Mouse (Mus musculus) lung, embryonic 14.5 days (tissue): ENCODE results near the gene Lsm14b. TPM values are rescaled to one million over a fixed set of nuclear protein-coding genes. Genes with fewer than 3 reads are reported as not detected.

Source experiments
- ATAC-seq: fragments of 200-750 bp; cut with Nextera tagmentation; 2 replicates; pipeline ENCODE4 v1.8.0; 2017; ENCODE audit warnings: mild to moderate bottlenecking, moderate TSS enrichment, moderate library complexity; ENCODE audit not compliant: insufficient read depth
- DNase-seq: peaks from one replicate; pipeline ENCODE4 v3.0.0-alpha.2; 2015
- H3K27ac ChIP-seq: fragments of 300-500 bp; sonication (generic); 2 replicates; pipeline ENCODE4 v1.5.1; 2014; ENCODE audit warnings: low read depth, mild to moderate bottlenecking, moderate library complexity
- H3K27me3 ChIP-seq: fragments of 300-500 bp; sonication (generic); 2 replicates; pipeline ENCODE4 v1.6.1; 2014; ENCODE audit warnings: low read length, control low read depth; ENCODE audit not compliant: insufficient read depth
- H3K36me3 ChIP-seq: fragments of 300-500 bp; sonication (generic); 2 replicates; pipeline ENCODE4 v1.6.1; 2014; ENCODE audit warnings: control low read depth; ENCODE audit not compliant: insufficient read depth
- H3K4me1 ChIP-seq: fragments of 300-500 bp; sonication (generic); 2 replicates; pipeline ENCODE4 v1.6.1; 2014; ENCODE audit warnings: antibody characterized with exemption, control low read depth; ENCODE audit not compliant: insufficient read depth
- H3K4me2 ChIP-seq: fragments of 300-500 bp; sonication (generic); 2 replicates; pipeline ENCODE4 v1.6.1; 2014; ENCODE audit warnings: mild to moderate bottlenecking
- H3K4me3 ChIP-seq: fragments of 300-500 bp; sonication (generic); 2 replicates; pipeline ENCODE4 v1.5.1; 2014; ENCODE audit warnings: low read depth, low read length
- H3K9ac ChIP-seq: fragments of 300-500 bp; sonication (generic); 2 replicates; pipeline ENCODE4 v1.6.1; 2014
- H3K9me3 ChIP-seq: fragments of 300-500 bp; sonication (generic); 2 replicates; pipeline ENCODE4 v1.6.1; 2016; ENCODE audit warnings: low read depth, low read length, control low read depth
- CTCF ChIP-seq: IDR thresholded peaks from 2 replicates; pipeline ENCODE4 v1.5.1; 2016; ENCODE audit warnings: antibody characterized with exemption, low read depth
- WGBS: fragments of 180-500 bp; shearing (Covaris S2); extraction: QIAGEN DNeasy Blood & Tissue Kit; methylation state at CpG from one replicate; pipeline ENCODE4 v1.1.7; 2014; 5-methylcytosine and 5-hydroxymethylcytosine counted together
- polyA plus RNA-seq: library from polyadenylated mRNA; unstranded; fragments of >200 nt; fragmentation: Nextera tagmentation; extraction: Ambion mirVana; gene quantifications from 2 replicates; pipeline ENCODE4 v1.2.1, GENCODE M21; 2014

Gene Lsm14b
- polyA plus RNA-seq, 1 experiment from 2014 or later, result 6.8 TPM

DNA sequence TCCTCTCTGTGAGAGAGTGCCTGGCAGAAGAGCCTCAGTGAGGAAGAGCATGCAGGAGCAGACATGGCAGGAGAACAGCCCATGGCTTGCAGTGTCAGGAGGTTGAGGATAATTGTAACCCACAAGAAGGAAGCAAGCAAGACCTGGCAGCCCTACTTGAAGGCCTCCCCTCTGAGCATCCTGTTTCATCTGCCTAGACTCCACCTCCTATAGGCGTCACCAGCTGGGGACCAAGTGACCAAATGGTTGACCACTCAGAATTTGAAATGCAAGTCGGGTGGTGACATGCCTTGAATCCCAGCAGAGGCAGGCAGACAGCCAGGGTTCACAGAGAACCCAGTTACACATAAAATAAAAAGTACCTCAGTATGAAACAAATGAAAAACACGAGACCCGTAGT lies 44.2 kb upstream of the Lsm14b start:
- DNase-seq, result peak; percentile 32
- ATAC-seq, result no peak
- H3K4me2 ChIP-seq, result no peak overlapping the region
- peaks cover 4% of the 10 kb centered on the region; the same call in 1 of the 2 replicates for H3K4me1 ChIP-seq
- no peak overlapping the region for H3K4me3 ChIP-seq
- H3K9ac ChIP-seq, result no peak overlapping the region
- H3K27ac ChIP-seq, result no peak overlapping the region
- H3K27me3 ChIP-seq, result no peaks in the 10 kb centered on the region
- TF ChIP-seq CTCF, result no peak
- WGBS, result 36% methylated on average over 4 of the region's 4 CpGs
- no peaks in the 10 kb centered on the region for H3K36me3 ChIP-seq
- no peaks in the 10 kb centered on the region for H3K9me3 ChIP-seq

DNA sequence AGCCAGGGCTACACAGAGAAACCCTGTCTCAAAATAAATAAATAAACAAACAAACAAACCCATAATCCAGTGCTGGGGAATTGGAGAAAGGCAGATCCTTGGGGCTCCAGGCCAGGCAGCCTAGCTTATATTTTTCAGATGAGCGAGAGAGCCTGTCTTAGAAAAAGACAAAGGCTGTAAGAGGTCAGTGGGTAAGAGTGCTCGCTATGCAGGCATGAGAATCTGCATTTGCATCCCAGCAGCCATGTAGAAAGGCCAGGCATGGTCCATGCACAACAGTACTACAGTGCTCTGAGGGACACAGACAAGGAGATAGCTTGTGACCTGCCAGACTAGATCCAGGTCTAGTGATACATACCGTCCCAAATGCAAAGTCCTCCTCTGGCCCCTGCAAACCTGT lies 42.1 kb upstream of the Lsm14b start:
- WGBS, result 86% methylated on average over 3 of the region's 3 CpGs

DNA sequence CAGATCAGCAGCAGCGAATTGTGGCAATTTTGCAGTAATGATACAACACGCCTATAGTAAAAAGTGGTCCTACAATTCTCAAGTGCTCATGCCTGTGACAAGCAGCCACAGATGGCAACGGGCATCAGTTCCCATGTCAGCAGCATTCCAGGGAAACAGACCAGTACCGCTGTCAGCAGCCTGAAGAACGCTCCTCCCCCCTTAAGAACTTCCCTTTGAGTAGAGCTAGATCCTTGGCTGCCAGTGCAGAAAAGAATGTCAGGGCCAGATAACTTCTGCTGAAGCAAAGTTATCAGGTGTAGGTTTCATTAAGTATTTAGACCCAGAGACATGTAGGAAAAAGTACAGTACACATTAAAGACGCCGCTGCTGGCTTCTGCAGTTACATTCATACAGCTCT lies 40.0 kb upstream of the Lsm14b start:
- WGBS, result 35% methylated on average over 7 of the region's 7 CpGs
- H3K27me3 ChIP-seq, result no peaks in the 10 kb centered on the region
- no peak overlapping the region for H3K27ac ChIP-seq
- H3K9ac ChIP-seq, result no peak overlapping the region
- ATAC-seq (no peak), DNase-seq (peak; percentile 28)
- no peaks in the 10 kb centered on the region for H3K4me1 ChIP-seq
- H3K9me3 ChIP-seq, result no peaks in the 10 kb centered on the region
- no peak for TF ChIP-seq CTCF
- no peaks in the 10 kb centered on the region for H3K36me3 ChIP-seq
- H3K4me2 ChIP-seq, result no peak overlapping the region
- no peak overlapping the region for H3K4me3 ChIP-seq

More for the DNA sequence above, 42.1 kb upstream of the Lsm14b start:
- no peaks in the 10 kb centered on the region for H3K9me3 ChIP-seq
- TF ChIP-seq CTCF, result no peak
- H3K27me3 ChIP-seq, result no peaks in the 10 kb centered on the region
- peaks cover 1% of the 10 kb centered on the region; the same call in 1 of the 2 replicates for H3K4me1 ChIP-seq
- H3K4me2 ChIP-seq, result no peak overlapping the region
- H3K36me3 ChIP-seq, result no peaks in the 10 kb centered on the region
- ATAC-seq, result no peak
- no peak overlapping the region for H3K27ac ChIP-seq
- no peak overlapping the region for H3K4me3 ChIP-seq
- no peak for DNase-seq
- H3K9ac ChIP-seq, result no peak overlapping the region

DNA sequence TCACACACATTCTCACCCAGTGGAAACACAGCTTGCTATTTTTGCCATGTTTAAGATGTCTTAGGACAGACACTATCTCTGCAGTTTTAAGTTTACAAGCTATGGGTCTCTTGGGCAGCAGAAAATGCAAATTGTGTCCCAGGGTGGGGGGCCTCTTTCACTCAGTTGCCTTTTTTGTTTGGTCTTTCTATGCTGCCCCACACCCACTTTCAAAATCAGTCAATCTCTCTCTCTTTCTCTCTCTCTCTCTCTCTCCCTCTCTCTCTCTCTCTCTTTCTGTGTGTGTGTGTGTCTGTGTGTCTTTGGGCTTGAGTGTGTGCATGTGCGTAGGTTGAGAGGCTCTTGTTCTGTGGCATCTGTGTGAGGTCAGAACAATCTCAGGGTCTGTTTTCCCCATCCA lies 39.1 kb upstream of the Lsm14b start:
- no peak overlapping the region for H3K27ac ChIP-seq
- ATAC-seq, result no peak

DNA sequence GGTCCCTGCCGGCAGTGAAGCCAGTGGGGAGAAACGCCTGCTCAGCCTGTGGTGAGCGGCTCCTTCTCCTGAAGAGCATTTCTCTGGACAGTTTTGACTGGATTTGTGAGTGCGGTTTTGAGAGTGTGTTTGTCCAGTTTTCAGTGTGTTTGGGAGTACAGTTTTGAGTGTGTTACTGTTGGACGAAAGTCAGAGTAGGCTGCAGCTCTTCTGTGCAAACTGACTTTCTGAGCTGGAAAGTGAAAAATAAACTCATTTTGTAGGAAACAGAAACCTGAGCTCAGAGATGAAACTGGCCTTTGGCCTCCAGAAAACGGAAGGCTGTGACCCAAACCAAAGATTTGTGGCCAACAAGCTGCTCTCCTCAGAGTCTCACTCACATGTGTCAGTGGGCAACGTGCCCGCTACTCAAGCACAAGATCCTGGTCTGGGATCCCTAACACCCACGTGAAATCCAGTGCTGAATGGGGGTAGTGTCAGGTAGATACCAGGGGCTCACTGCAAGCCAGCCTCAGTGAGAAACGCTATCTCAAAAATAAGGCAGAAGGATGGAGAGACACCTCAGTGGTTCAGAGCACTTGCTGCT lies 38.3 kb upstream of the Lsm14b start:
- Histone ChIP-seq H3K9me3 (no peaks in the 10 kb centered on the region), H3K27ac (no peak overlapping the region), H3K9ac (no peak overlapping the region), H3K27me3 (no peaks in the 10 kb centered on the region), H3K4me2 (no peak overlapping the region), H3K4me1 (no peaks in the 10 kb centered on the region), H3K36me3 (no peaks in the 10 kb centered on the region), H3K4me3 (no peak overlapping the region)
- DNase-seq, result no peak
- no peak for TF ChIP-seq CTCF
- ATAC-seq, result no peak
- WGBS, result 61% methylated on average over 10 of the region's 10 CpGs

More for the DNA sequence above, 39.1 kb upstream of the Lsm14b start:
- TF ChIP-seq CTCF, result no peak
- no peak overlapping the region for H3K4me3 ChIP-seq
- H3K9me3 ChIP-seq, result no peaks in the 10 kb centered on the region
- H3K36me3 ChIP-seq, result no peaks in the 10 kb centered on the region
- no peak overlapping the region for H3K4me2 ChIP-seq
- DNase-seq, result no peak
- no peaks in the 10 kb centered on the region for H3K4me1 ChIP-seq
- no peak overlapping the region for H3K9ac ChIP-seq
- WGBS, result 82% methylated on average over 1 of the region's 1 CpGs
- H3K27me3 ChIP-seq, result no peaks in the 10 kb centered on the region

DNA sequence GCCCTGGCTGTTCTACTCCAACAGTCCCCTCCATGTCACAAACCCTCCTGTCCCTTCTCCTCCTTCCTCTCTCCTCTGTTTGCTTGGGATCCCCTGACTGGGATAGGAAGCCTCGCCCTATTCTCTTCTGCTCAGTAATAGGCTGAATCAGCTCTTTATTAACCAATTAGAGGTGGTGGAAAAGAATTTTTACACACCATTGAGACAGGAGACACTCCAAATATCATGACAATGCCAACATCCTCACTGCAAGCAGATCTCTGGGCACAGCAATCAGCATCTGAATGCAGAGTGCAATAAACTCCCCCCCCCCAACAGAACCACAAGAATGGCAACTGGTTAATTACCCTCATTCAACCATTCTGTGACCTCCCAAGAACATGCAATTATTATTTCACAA lies 35.7 kb upstream of the Lsm14b start:
- WGBS, result 68% methylated on average over 1 of the region's 1 CpGs
- Histone ChIP-seq H3K27me3 (no peaks in the 10 kb centered on the region), H3K9me3 (no peaks in the 10 kb centered on the region), H3K4me3 (no peak overlapping the region), H3K36me3 (no peaks in the 10 kb centered on the region), H3K9ac (no peak overlapping the region), H3K4me1 (no peaks in the 10 kb centered on the region), H3K27ac (no peak overlapping the region), H3K4me2 (no peak overlapping the region)
- no peak for ATAC-seq
- DNase-seq, result no peak
- TF ChIP-seq CTCF, result no peak

DNA sequence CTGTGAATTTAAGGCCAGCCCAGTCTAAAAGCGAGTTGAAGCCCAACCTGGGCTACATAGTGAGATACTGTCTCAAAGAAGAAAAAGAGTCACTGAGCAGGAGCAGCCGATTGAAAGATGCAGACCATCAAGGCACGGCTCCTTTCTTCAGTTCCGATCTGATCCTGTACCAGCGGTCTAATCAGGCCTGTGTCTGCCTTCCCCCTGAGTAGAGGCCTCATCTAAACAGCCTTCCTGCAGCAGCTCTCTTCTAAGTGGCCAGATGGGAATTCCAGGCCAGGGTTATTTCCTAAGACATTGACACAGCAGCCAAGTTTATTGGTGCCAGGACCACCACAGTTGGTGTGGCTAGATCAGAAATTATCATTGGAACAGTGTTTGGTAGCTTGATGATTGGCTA lies 31.7 kb upstream of the Lsm14b start:
- no peak overlapping the region for H3K9ac ChIP-seq
- H3K4me2 ChIP-seq, result no peak overlapping the region
- H3K9me3 ChIP-seq, result no peaks in the 10 kb centered on the region
- no peaks in the 10 kb centered on the region for H3K27me3 ChIP-seq
- TF ChIP-seq CTCF, result no peak
- H3K4me3 ChIP-seq, result no peak overlapping the region
- no peaks in the 10 kb centered on the region for H3K4me1 ChIP-seq
- 85% methylated on average over 5 of the region's 5 CpGs for WGBS
- ATAC-seq (no peak), DNase-seq (no peak)
- H3K36me3 ChIP-seq, result no peaks in the 10 kb centered on the region
- no peak overlapping the region for H3K27ac ChIP-seq

DNA sequence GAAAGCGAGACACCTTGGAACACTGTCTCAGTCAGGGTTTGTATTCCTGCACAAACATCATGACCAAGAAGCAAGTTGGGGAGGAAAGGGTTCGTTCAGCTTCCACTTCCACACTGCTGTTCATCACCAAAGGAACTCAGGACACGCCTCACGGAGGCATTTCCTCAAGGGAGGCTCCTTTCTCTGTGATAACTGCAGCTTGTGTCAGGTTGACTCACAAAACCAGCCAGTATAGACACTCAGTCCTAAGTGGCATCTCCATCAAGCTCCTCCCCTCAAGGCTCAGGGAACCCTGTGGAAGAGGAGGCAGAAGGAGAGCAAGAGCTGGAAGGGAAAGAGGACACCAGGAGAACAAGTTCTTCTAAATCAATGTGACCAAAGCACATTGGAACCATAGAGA lies 26.4 kb upstream of the Lsm14b start:
- 63% methylated on average over 4 of the region's 4 CpGs for WGBS
- no peak for DNase-seq
- H3K4me3 ChIP-seq, result no peak overlapping the region

More for the DNA sequence above, 26.4 kb upstream of the Lsm14b start:
- Histone ChIP-seq H3K27me3 (no peaks in the 10 kb centered on the region), H3K36me3 (no peaks in the 10 kb centered on the region), H3K4me2 (no peak overlapping the region), H3K4me1 (no peaks in the 10 kb centered on the region), H3K9ac (no peak overlapping the region), H3K9me3 (no peaks in the 10 kb centered on the region), H3K27ac (no peak overlapping the region)
- no peak for ATAC-seq
- TF ChIP-seq CTCF, result no peak
